Mouse (Mus musculus) embryo, embryonic 9.5 days (tissue): ENCODE data around the gene Sppl2b.

Experiments used
- DNase-seq: peaks from one replicate; pipeline ENCODE4 v3.0.0-alpha.2; 2017; ENCODE audit errors: extremely low spot score

Gene Sppl2b

DNA sequence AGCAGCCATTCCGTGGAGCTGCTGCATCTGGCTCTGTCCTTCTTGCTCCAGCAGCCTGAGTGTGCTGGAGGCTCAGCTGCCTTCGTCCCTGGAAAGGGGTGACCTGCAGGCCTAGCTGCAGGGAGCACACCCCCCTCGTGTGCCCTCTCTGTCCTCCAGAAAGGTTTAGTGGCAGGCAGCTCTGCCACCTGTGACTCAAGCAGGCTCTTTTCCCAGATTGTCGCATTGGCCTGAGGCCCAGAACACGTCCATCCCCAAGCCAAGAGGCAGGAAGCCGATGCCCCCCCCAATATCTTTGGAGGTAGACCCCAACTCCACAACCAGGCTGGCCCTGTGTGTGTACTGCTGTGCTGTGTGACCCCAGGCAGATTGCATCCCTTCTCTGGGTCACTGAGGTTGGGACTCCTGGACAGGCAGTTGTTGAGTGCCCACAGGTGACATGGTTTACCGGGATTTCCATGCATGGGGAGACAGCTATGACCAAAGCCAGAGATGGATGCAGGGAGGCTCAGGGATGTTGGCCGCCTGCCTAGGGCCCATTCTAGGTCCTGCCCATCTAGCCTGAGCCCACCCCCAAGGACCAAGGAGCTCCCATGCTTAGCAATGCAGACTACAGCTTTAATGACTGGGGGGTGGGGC is 9.9 kb upstream of the Sppl2b start:
- no peak for DNase-seq

GRCm38 (mm10) chr10:80845732-80846131 is 9.3 kb upstream of the Sppl2b start:
- no peak for DNase-seq

DNA sequence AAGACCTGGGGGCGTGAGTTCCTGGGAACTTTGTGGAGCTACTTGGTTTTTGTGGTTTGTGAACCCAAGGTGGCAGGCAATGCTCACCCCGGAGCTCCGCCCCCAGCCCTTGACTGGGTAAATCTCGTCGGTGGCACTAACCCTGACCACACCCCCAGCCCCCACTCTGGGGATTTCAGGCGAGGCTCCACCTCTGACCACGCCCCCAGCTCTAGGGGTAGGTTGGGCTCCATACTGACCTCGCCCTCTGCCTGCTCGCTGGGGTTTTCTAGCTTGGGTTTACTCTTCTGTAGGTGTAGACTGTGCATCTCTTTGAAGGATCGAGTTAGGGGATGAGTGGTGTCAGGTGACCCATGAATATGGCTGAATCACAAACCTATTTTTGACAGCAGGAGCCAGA is 6.5 kb upstream of the Sppl2b start:
- DNase-seq = peak; percentile 63

- peak; percentile 16 for DNase-seq
These were observed 636 bp downstream of the Sppl2b start for GRCm38 (mm10) chr10:80855749-80856073.

- no peak for DNase-seq
These were observed 1.2 kb downstream of the Sppl2b start for GRCm38 (mm10) chr10:80856267-80856666.

DNA sequence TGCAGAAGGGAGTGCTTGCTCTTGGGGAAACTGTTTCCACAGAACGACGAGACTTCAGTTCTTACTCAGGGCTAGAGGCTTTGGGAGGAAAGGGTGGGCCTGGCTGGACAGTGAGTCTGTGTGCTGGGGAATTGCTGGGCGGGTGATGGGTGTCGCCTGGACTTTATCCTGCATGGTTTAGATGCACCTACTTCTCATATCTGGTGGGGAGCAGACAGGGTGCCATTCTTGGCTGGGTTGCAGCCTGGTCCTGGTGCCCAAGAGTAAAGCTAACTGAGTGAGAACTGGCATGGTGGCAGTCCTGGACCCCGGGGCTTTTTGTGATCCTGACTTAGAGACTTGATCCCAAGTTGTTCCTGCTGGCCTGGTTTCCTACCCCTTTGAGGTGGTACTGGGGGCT is 1.8 kb downstream of the Sppl2b start:
- no peak for DNase-seq

GRCm38 (mm10) chr10:80857386-80857785 is 2.3 kb downstream of the Sppl2b start:
- no peak for DNase-seq

- DNase-seq = no peak
These were observed 2.8 kb downstream of the Sppl2b start for GRCm38 (mm10) chr10:80857848-80858247.

DNA sequence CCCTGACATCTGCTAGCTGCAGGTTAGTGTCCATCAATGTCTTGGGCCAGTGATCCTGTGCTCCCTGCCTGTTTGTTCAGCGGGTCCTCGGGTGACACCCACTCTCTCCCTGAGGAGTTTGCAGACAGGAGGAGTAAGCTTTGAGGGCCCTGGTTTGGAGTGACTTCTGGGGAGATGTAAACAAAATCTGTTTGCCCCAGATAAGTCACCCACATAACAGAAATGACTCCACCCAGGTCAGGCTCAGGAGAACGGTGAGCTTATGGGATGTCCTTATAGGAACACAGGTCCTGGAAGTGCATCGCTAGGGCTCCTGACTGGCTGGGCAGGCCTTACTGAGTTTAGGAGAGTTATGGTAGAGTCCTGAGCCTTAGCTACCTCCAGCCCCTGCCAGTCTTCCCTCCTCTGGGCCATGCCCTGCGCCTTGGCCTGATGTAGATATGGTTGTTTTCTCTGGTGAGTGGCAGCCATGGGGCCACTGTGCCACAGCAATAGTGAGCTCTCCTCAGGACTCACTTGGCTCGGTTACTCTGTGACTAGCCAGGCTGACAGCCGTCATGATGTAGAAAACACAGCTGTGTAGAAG is 3.4 kb downstream of the Sppl2b start:
- DNase-seq = no peak

GRCm38 (mm10) chr10:80862305-80862704 is 7.2 kb downstream of the Sppl2b start:
- no peak for DNase-seq

DNA sequence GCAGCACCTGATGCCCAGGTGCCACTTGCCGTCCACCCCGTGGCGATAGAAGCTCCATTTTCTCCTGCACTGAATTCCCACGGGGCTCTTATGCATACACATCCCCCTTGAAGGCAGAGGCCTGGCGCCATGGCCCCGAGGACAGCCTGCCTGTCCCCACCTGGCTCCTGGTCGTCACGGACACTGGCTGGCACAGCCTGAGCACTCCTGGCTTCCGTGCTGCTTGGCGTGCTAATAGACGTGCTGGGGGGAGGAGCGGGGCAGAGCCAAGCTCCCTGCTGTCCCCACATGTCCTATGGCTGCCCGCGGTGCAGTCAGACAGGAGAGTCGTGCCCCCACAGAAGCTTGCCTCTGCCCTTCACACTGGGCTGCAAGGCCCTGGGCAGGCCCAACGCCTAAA is 9.4 kb downstream of the Sppl2b start:
- no peak for DNase-seq

DNA sequence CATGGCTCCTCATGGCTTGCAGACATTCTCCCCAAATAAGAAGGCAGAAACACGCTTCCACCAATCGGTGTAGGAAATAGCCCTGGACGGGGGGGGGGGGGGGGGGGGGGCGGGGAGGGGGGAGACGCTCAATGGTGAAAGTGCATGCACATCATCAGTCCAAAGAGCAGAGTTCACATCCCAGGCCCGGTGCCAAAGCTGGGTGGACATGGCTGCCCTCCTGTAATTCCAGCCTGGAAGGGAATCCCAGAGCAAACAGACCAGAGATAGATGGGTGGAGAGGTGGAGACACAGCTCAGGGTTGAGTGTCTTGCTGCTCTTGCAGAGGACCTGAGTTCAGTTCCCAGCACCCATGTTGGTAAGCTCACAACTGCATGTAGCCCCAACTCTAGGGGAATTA is 15.9 kb downstream of the Sppl2b start:
- no peak for DNase-seq

DNA sequence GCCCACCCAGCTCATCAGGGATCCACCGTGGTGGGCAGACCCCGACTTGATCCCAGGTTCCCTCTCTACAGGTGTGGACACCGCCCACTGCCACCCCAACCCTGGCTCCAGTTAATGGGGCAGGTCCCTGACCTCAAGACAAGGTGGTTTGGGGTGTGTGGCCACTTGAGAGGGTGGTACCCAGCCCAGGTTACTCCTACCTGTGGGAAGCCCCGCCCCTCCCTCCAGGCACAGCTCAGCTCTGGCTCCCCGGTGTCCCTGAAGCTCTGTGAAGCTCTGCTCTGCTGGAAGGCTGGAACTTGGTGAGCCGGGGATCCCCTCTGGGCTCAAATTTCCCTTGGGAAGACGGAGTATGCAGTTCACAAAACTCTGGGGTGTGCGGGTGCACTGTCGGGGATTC is 16.5 kb downstream of the Sppl2b start, which contains the start of gene Tmprss9:
Gene Tmprss9, plus strand, starts transcription at position 268 of the 400 bp plus-strand sequence.
- DNase-seq = no peak

DNA sequence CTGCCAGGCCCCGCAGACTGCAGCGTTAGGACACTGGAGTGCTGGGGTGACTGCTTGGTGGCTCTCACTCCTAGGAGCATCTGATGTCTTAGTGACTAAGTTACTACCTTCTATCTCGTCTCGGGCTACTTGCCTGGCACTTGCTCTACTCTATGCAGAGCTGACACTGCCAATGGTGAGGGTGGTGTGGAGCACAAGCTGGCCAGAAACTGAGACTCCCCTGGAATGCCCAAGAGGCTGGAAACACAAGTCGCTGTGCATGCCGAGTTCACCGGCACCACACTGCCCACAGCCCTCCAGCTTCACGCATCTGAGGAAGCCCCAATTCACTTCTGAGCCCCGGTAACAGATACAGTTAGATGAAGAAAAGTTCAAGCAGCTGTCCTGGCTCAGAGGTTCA is 19.0 kb downstream of the Sppl2b start:
- no peak for DNase-seq

GRCm38 (mm10) chr10:80876028-80876427 is 21.0 kb downstream of the Sppl2b start:
- peak; percentile 57 for DNase-seq

DNA sequence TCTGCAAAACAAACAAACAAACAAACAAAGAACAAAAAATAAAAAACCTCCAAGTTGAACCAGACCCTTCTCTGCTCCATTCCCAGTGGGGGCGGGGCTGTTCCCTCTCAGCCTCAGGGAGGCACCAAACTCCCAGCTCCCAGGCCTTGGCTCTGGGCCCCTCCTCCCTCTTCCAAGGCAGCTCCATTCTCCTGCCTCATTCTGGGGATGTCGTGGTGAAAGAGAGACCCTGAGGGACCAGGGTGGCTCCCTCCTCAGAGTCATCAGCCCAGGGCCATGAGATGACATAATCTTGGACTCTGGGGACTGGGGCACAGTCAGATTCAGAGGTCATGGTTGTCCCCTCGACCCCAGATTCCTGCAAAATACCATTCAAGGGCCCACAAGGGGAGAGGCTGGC is 21.5 kb downstream of the Sppl2b start:
- DNase-seq = no peak

- peak; percentile 71 for DNase-seq
These were observed 25.1 kb downstream of the Sppl2b start for GRCm38 (mm10) chr10:80880131-80880641.

- no peak for DNase-seq
These were observed 25.8 kb downstream of the Sppl2b start for GRCm38 (mm10) chr10:80880901-80881300.

- peak; percentile 75 for DNase-seq
These were observed 26.2 kb downstream of the Sppl2b start for GRCm38 (mm10) chr10:80881301-80881700.

GRCm38 (mm10) chr10:80887181-80887580 is 32.1 kb downstream of the Sppl2b start:
- DNase-seq = no peak

DNA sequence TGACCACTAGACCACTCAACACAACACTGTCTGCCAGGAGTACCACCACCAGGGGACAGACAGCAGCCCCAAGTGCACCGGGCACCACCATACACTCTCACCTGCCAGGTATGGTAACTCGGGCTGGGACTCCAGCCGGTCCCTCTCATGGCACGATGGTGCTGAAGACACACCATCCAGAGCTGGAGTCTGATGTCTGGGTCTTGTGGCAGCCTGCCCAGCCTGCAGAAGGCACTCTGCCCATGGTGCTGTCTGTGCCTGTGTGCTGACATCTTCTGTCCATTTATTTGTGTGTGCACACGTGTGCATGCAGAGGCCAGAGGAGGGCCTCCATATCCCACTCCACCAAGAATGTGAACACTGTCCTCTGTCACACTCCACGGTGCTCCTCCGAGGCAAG is 40.0 kb downstream of the Sppl2b start:
- DNase-seq = no peak

GRCm38 (mm10) chr10:80895697-80896096 is 40.6 kb downstream of the Sppl2b start:
- no peak for DNase-seq

- DNase-seq = no peak
These were observed 41.8 kb downstream of the Sppl2b start for GRCm38 (mm10) chr10:80896581-80897485.
